Mouse (Mus musculus): ENCODE data around the gene Nacc2. TPM values are rescaled to one million over a fixed set of nuclear protein-coding genes. Genes with fewer than 3 reads are reported as not detected.
A peak's percentile ranks its signal among the peaks of the same experiment; 100 is the strongest.

Gene Nacc2
- polyA plus RNA-seq, 1 experiment from 2014 or later: 8.2 TPM

GRCm38 (mm10) chr2:26154586-26154985 is 31.6 kb upstream of the Nacc2 start:
- Histone ChIP-seq H3K27me3 (ENCODE audit: control insufficient read depth, insufficient read depth, low read length) (no peaks in the 10 kb centered on the region), H3K36me3 (ENCODE audit: control insufficient read depth, insufficient read depth, low read length) (no peaks in the 10 kb centered on the region), H3K4me1 (ENCODE audit: control insufficient read depth, insufficient read depth, low read length) (peaks cover 26% of the 10 kb centered on the region), H3K4me2 (ENCODE audit: low read length) (no peak overlapping the region), H3K9me3 (ENCODE audit: control insufficient read depth, low read length) (no peaks in the 10 kb centered on the region), H3K4me3 (replicated peaks; ENCODE audit: low read depth, low read length) (no peak overlapping the region), H3K9ac (replicated peaks; ENCODE audit: low read length) (no peak overlapping the region), H3K27ac (replicated peaks; ENCODE audit: low read depth, low read length) (no peak overlapping the region)
- no peak; the same call in 1 of the 2 replicates for ATAC-seq (ENCODE audit: low FRiP score, low TSS enrichment)
- no peak for DNase-seq
- 71% methylated on average over 5 of the region's 5 CpGs for WGBS

GRCm38 (mm10) chr2:26153909-26154340 is 30.9 kb upstream of the Nacc2 start:
- Histone ChIP-seq H3K4me1 (ENCODE audit: control insufficient read depth, insufficient read depth, low read length) (peaks cover 26% of the 10 kb centered on the region), H3K9ac (replicated peaks; ENCODE audit: low read length) (no peak overlapping the region), H3K27ac (replicated peaks; ENCODE audit: low read depth, low read length) (no peak overlapping the region), H3K36me3 (ENCODE audit: control insufficient read depth, insufficient read depth, low read length) (no peaks in the 10 kb centered on the region), H3K9me3 (ENCODE audit: control insufficient read depth, low read length) (no peaks in the 10 kb centered on the region), H3K27me3 (ENCODE audit: control insufficient read depth, insufficient read depth, low read length) (no peaks in the 10 kb centered on the region), H3K4me3 (replicated peaks; ENCODE audit: low read depth, low read length) (no peak overlapping the region), H3K4me2 (ENCODE audit: low read length) (no peak overlapping the region)
- ATAC-seq (ENCODE audit: low FRiP score, low TSS enrichment) (peak; percentile 73; the same call in 1 of the 2 replicates), DNase-seq (peak; percentile 91)
- 5% methylated on average over 4 of the region's 4 CpGs for WGBS

GRCm38 (mm10) chr2:26153295-26153694 is 30.3 kb upstream of the Nacc2 start:
- no peak overlapping the region for H3K9ac ChIP-seq (replicated peaks; ENCODE audit: low read length)
- no peak overlapping the region for H3K27ac ChIP-seq (replicated peaks; ENCODE audit: low read depth, low read length)
- H3K4me2 ChIP-seq (ENCODE audit: low read length): no peak overlapping the region
- DNase-seq (peak; percentile 44), ATAC-seq (ENCODE audit: low FRiP score, low TSS enrichment) (no peak)
- no peaks in the 10 kb centered on the region for H3K27me3 ChIP-seq (ENCODE audit: control insufficient read depth, insufficient read depth, low read length)
- peaks cover 26% of the 10 kb centered on the region for H3K4me1 ChIP-seq (ENCODE audit: control insufficient read depth, insufficient read depth, low read length)
- no peaks in the 10 kb centered on the region for H3K36me3 ChIP-seq (ENCODE audit: control insufficient read depth, insufficient read depth, low read length)
- WGBS: 34% methylated on average over 4 of the region's 4 CpGs
- H3K9me3 ChIP-seq (ENCODE audit: control insufficient read depth, low read length): no peaks in the 10 kb centered on the region
- no peak overlapping the region for H3K4me3 ChIP-seq (replicated peaks; ENCODE audit: low read depth, low read length)

- H3K4me1 ChIP-seq (ENCODE audit: control insufficient read depth, insufficient read depth, low read length): no peaks in the 10 kb centered on the region
- no peak overlapping the region for H3K27ac ChIP-seq (replicated peaks; ENCODE audit: low read depth, low read length)
- whole genome bisulfite sequencing: 67% methylated on average over 7 of the region's 7 CpGs
- H3K4me3 ChIP-seq (replicated peaks; ENCODE audit: low read depth, low read length): no peak overlapping the region
- no peak overlapping the region for H3K4me2 ChIP-seq (ENCODE audit: low read length)
- DNase-seq (no peak), ATAC-seq (ENCODE audit: low FRiP score, low TSS enrichment) (no peak)
- H3K9me3 ChIP-seq (ENCODE audit: control insufficient read depth, low read length): no peaks in the 10 kb centered on the region
- H3K27me3 ChIP-seq (ENCODE audit: control insufficient read depth, insufficient read depth, low read length): no peaks in the 10 kb centered on the region
- H3K9ac ChIP-seq (replicated peaks; ENCODE audit: low read length): no peak overlapping the region
- H3K36me3 ChIP-seq (ENCODE audit: control insufficient read depth, insufficient read depth, low read length): no peaks in the 10 kb centered on the region
Observed at GRCm38 (mm10) chr2:26147706-26148370, 24.8 kb upstream of the Nacc2 start.

GRCm38 (mm10) chr2:26146337-26147042 is 23.5 kb upstream of the Nacc2 start:
- DNase-seq (peak; percentile 34), ATAC-seq (ENCODE audit: low FRiP score, low TSS enrichment) (no peak; the same call in 1 of the 2 replicates)
- no peaks in the 10 kb centered on the region for H3K9me3 ChIP-seq (ENCODE audit: control insufficient read depth, low read length)
- no peaks in the 10 kb centered on the region for H3K36me3 ChIP-seq (ENCODE audit: control insufficient read depth, insufficient read depth, low read length)
- no peak overlapping the region for H3K9ac ChIP-seq (replicated peaks; ENCODE audit: low read length)
- WGBS: 59% methylated on average over 7 of the region's 7 CpGs
- H3K4me3 ChIP-seq (replicated peaks; ENCODE audit: low read depth, low read length): no peak overlapping the region
- H3K27me3 ChIP-seq (ENCODE audit: control insufficient read depth, insufficient read depth, low read length): no peaks in the 10 kb centered on the region
- H3K4me1 ChIP-seq (ENCODE audit: control insufficient read depth, insufficient read depth, low read length): no peaks in the 10 kb centered on the region
- H3K27ac ChIP-seq (replicated peaks; ENCODE audit: low read depth, low read length): no peak overlapping the region
- H3K4me2 ChIP-seq (ENCODE audit: low read length): no peak overlapping the region

GRCm38 (mm10) chr2:26145113-26145512 is 22.1 kb upstream of the Nacc2 start:
- no peaks in the 10 kb centered on the region for H3K9me3 ChIP-seq (ENCODE audit: control insufficient read depth, low read length)
- H3K4me2 ChIP-seq (ENCODE audit: low read length): no peak overlapping the region
- ATAC-seq (ENCODE audit: low FRiP score, low TSS enrichment) (no peak), DNase-seq (no peak)
- 81% methylated on average over 4 of the region's 4 CpGs for WGBS
- H3K36me3 ChIP-seq (ENCODE audit: control insufficient read depth, insufficient read depth, low read length): no peaks in the 10 kb centered on the region
- H3K9ac ChIP-seq (replicated peaks; ENCODE audit: low read length): no peak overlapping the region
- no peak overlapping the region for H3K4me3 ChIP-seq (replicated peaks; ENCODE audit: low read depth, low read length)
- H3K27me3 ChIP-seq (ENCODE audit: control insufficient read depth, insufficient read depth, low read length): no peaks in the 10 kb centered on the region
- peaks cover 6% of the 10 kb centered on the region; the same call in 1 of the 2 replicates for H3K4me1 ChIP-seq (ENCODE audit: control insufficient read depth, insufficient read depth, low read length)
- H3K27ac ChIP-seq (replicated peaks; ENCODE audit: low read depth, low read length): no peak overlapping the region

- H3K9me3 ChIP-seq (ENCODE audit: control insufficient read depth, low read length): no peaks in the 10 kb centered on the region
- no peak overlapping the region for H3K9ac ChIP-seq (replicated peaks; ENCODE audit: low read length)
- H3K4me1 ChIP-seq (ENCODE audit: control insufficient read depth, insufficient read depth, low read length): peaks cover 9% of the 10 kb centered on the region
- DNase-seq (no peak), ATAC-seq (ENCODE audit: low FRiP score, low TSS enrichment) (no peak)
- no peaks in the 10 kb centered on the region for H3K27me3 ChIP-seq (ENCODE audit: control insufficient read depth, insufficient read depth, low read length)
- no peak overlapping the region for H3K4me2 ChIP-seq (ENCODE audit: low read length)
- no peaks in the 10 kb centered on the region for H3K36me3 ChIP-seq (ENCODE audit: control insufficient read depth, insufficient read depth, low read length)
- no peak overlapping the region for H3K27ac ChIP-seq (replicated peaks; ENCODE audit: low read depth, low read length)
- 84% methylated on average over 4 of the region's 4 CpGs for WGBS
- no peak overlapping the region for H3K4me3 ChIP-seq (replicated peaks; ENCODE audit: low read depth, low read length)
Observed at GRCm38 (mm10) chr2:26144331-26144730, 21.3 kb upstream of the Nacc2 start.

- no peak for DNase-seq
Observed at GRCm38 (mm10) chr2:26143556-26143955, 20.5 kb upstream of the Nacc2 start.

GRCm38 (mm10) chr2:26142986-26143385 is 20.0 kb upstream of the Nacc2 start:
- Histone ChIP-seq H3K4me2 (ENCODE audit: low read length) (no peak overlapping the region), H3K4me1 (ENCODE audit: control insufficient read depth, insufficient read depth, low read length) (peaks cover 19% of the 10 kb centered on the region), H3K27me3 (ENCODE audit: control insufficient read depth, insufficient read depth, low read length) (no peaks in the 10 kb centered on the region), H3K36me3 (ENCODE audit: control insufficient read depth, insufficient read depth, low read length) (0 out of 2 replicates have a peak, but pooled peaks cover under 1% of the 10 kb centered on the region), H3K9ac (replicated peaks; ENCODE audit: low read length) (no peak overlapping the region), H3K27ac (replicated peaks; ENCODE audit: low read depth, low read length) (no peak overlapping the region), H3K9me3 (ENCODE audit: control insufficient read depth, low read length) (no peaks in the 10 kb centered on the region), H3K4me3 (replicated peaks; ENCODE audit: low read depth, low read length) (no peak overlapping the region)
- no peak for DNase-seq
- WGBS: 85% methylated on average over 3 of the region's 3 CpGs
- ATAC-seq (ENCODE audit: low FRiP score, low TSS enrichment): no peak

More at GRCm38 (mm10) chr2:26143556-26143955, 20.5 kb upstream of the Nacc2 start:
- no peak overlapping the region for H3K4me3 ChIP-seq (replicated peaks; ENCODE audit: low read depth, low read length)
- no peak overlapping the region for H3K27ac ChIP-seq (replicated peaks; ENCODE audit: low read depth, low read length)
- no peak for ATAC-seq (ENCODE audit: low FRiP score, low TSS enrichment)
- H3K36me3 ChIP-seq (ENCODE audit: control insufficient read depth, insufficient read depth, low read length): no peaks in the 10 kb centered on the region
- H3K4me2 ChIP-seq (ENCODE audit: low read length): no peak overlapping the region
- WGBS: 65% methylated on average over 2 of the region's 2 CpGs
- H3K9ac ChIP-seq (replicated peaks; ENCODE audit: low read length): no peak overlapping the region
- H3K27me3 ChIP-seq (ENCODE audit: control insufficient read depth, insufficient read depth, low read length): no peaks in the 10 kb centered on the region
- H3K9me3 ChIP-seq (ENCODE audit: control insufficient read depth, low read length): no peaks in the 10 kb centered on the region
- peaks cover 17% of the 10 kb centered on the region for H3K4me1 ChIP-seq (ENCODE audit: control insufficient read depth, insufficient read depth, low read length)
